Mouse (Mus musculus): ENCODE data around the gene Cdh13.

DNA sequence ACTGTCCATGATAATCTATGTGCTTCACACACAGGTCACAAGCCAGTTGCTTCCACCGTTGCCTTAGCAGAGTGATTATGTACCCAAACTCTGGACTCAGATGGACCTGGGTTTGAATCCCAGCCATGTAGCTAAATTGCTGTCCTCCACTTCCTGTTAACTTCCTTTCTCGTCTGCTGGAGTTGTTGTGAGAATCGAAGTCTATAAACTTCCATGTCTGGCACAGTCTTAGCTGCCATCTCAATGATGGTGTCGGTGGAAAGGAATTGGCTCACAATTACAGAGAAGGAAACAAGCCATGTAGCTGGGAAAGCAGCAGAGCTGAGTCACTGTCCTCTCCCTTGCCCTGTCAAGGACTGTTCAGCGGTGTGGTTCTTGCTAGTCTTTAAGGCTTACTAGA lies 45.4 kb upstream of the Cdh13 start:
- TF ChIP-seq CTCF (IDR thresholded peaks at IDR 0.05; ENCODE audit: extremely low read depth, insufficient read depth, low read length) (no peak), POLR2A (IDR thresholded peaks at IDR 0.05; ENCODE audit: extremely low read depth, insufficient read depth, low read length) (no peak)

Data from cortical plate, adult 2 months (tissue).